ENCODE assay signal across 9 mouse cellular contexts in genomic region chr8:85035165-85035727, GRCm38 (mm10). TPM values are rescaled to one million over a fixed set of nuclear protein-coding genes. Genes with fewer than 3 reads are reported as not detected.
DNase-seq lines count a peak whose midpoint lies in the region; ATAC-seq and TF ChIP-seq lines count a peak whose summit lies in the region.
"Had no signal": no experiment of that assay in that cellular context is flagged by ENCODE, and none has a peak within 500 bp of the region (broad histone marks: within the 10 kb centered on the region; RNA-seq: fewer than 3 reads in every experiment).

No protein-coding gene starts in this region.

- TF ChIP-seq CTCF in heart, adult 2 months (IDR thresholded peaks at IDR 0.05) = no peak
- no peak for TF ChIP-seq CTCF in ES-Bruce4 (IDR thresholded peaks at IDR 0.05; ENCODE audit: low read depth, low read length)
- no peak for TF ChIP-seq CTCF in liver, postnatal 0 days (IDR thresholded peaks at IDR 0.05; ENCODE audit: low read depth)

- ATAC-seq in forebrain, embryonic 15.5 days (replicated peaks) = no peak
- ATAC-seq in liver, postnatal 0 days = no peak

- TF ChIP-seq POLR2A in heart, adult 2 months (IDR thresholded peaks at IDR 0.05; ENCODE audit: insufficient read depth, low read depth, low read length) = no peak; the same call in 1 of the 2 replicates
- TF ChIP-seq POLR2A in ES-Bruce4 (IDR thresholded peaks at IDR 0.05; ENCODE audit: insufficient read depth, low read length) = no peak

- peaks cover 9% of the 10 kb centered on the region for H3K36me3 ChIP-seq in heart, adult 2 months (ENCODE audit: control insufficient read depth, insufficient read depth, low read length)
- H3K36me3 ChIP-seq in ES-Bruce4 (ENCODE audit: control insufficient read depth, insufficient read depth, low read length, poor library complexity, severe bottlenecking) = peaks cover 29% of the 10 kb centered on the region
- H3K36me3 ChIP-seq in forebrain, embryonic 15.5 days = peaks cover 32% of the 10 kb centered on the region
- peaks cover 28% of the 10 kb centered on the region for H3K36me3 ChIP-seq in liver, postnatal 0 days (replicated peaks; ENCODE audit: insufficient read depth, low read length)

- 5% methylated on average over 12 of the region's 12 CpGs for WGBS in heart, adult 2 months
- 6% methylated on average over 12 of the region's 12 CpGs for WGBS in forebrain, embryonic 15.5 days
- WGBS in liver, postnatal 0 days (ENCODE audit: insufficient replicate concordance) = 5% methylated on average over 12 of the region's 12 CpGs

- intact Hi-C loops in heart, adult 2 months (cut with DNase I) = loop anchor here (5.0 kb wide), 1 partner anchor 37 kb away; the partner anchor contains the start of gene Dhps
- intact Hi-C loops in heart, postnatal 14 days (cut with DNase I) = no loop called here
- intact Hi-C loops in gastrocnemius, postnatal 36 days (cut with DNase I) = no loop called here

- peak overlapping the region; percentile 96 for H3K27ac ChIP-seq in heart, adult 2 months
- peak overlapping the region; percentile 78 for H3K27ac ChIP-seq in ES-Bruce4 (ENCODE audit: insufficient read depth, low read length)
- H3K27ac ChIP-seq in forebrain, embryonic 15.5 days (replicated peaks) = peak overlapping the region; percentile 99; the same call in 1 of the 2 replicates
- H3K27ac ChIP-seq in liver, postnatal 0 days (ENCODE audit: low read depth) = peak overlapping the region; percentile 90

- TF ChIP-seq EP300 in heart, adult 2 months (IDR thresholded peaks at IDR 0.05; ENCODE audit: insufficient read depth, low read depth, low read length) = no peak
- TF ChIP-seq EP300 in ES-Bruce4 (IDR thresholded peaks at IDR 0.05; ENCODE audit: insufficient read depth, low read depth, low read length) = no peak
- TF ChIP-seq EP300 in liver, postnatal 0 days (IDR thresholded peaks at IDR 0.05; ENCODE audit: low read depth) = no peak

- H3K4me1 ChIP-seq in heart, adult 2 months (ENCODE audit: control insufficient read depth, insufficient read depth, low read length) = peaks cover 7% of the 10 kb centered on the region
- H3K4me1 ChIP-seq in ES-Bruce4 (ENCODE audit: control insufficient read depth, insufficient read depth, low read length) = no peaks in the 10 kb centered on the region
- H3K4me1 ChIP-seq in forebrain, embryonic 15.5 days = peaks cover 30% of the 10 kb centered on the region
- H3K4me1 ChIP-seq in liver, postnatal 0 days (ENCODE audit: insufficient read depth) = peaks cover 38% of the 10 kb centered on the region

- H3K9me3 ChIP-seq in ES-Bruce4 (replicated peaks; ENCODE audit: control insufficient read depth, insufficient read depth, low read length, poor library complexity, severe bottlenecking) = no peaks in the 10 kb centered on the region
- H3K9me3 ChIP-seq in forebrain, embryonic 15.5 days = no peaks in the 10 kb centered on the region
- no peaks in the 10 kb centered on the region for H3K9me3 ChIP-seq in liver, postnatal 0 days (ENCODE audit: low read length)

- H3K9ac ChIP-seq in heart, adult 2 months (ENCODE audit: low read depth, low read length) = peak overlapping the region; percentile 83
- peak overlapping the region; percentile 99 for H3K9ac ChIP-seq in ES-Bruce4 (ENCODE audit: low read depth, poor library complexity, severe bottlenecking)
- H3K9ac ChIP-seq in forebrain, embryonic 15.5 days (replicated peaks) = peak overlapping the region; percentile 69
- H3K9ac ChIP-seq in liver, postnatal 0 days (replicated peaks) = peak overlapping the region; percentile 78

- no peaks in the 10 kb centered on the region; the same call in 1 of the 2 replicates for H3K79me2 ChIP-seq in heart, adult 2 months (replicated peaks; ENCODE audit: control insufficient read depth, insufficient read depth, low read length)

- DNase-seq in heart, adult 2 months = no peak
- DNase-seq in heart, postnatal 14 days = no peak
- DNase-seq in liver, postnatal 0 days = no peak
- no peak for DNase-seq in adrenal gland, adult 8-10 months
- DNase-seq in gastrocnemius, postnatal 36 days = no peak
- DNase-seq in cerebellum, adult 8-10 months = no peak

- no peaks in the 10 kb centered on the region for H3K27me3 ChIP-seq in heart, adult 2 months (ENCODE audit: control insufficient read depth, insufficient read depth, low read length)
- no peaks in the 10 kb centered on the region for H3K27me3 ChIP-seq in ES-Bruce4 (ENCODE audit: control insufficient read depth, insufficient read depth, low read length, poor library complexity, severe bottlenecking)
- no peaks in the 10 kb centered on the region for H3K27me3 ChIP-seq in forebrain, embryonic 15.5 days
- H3K27me3 ChIP-seq in liver, postnatal 0 days (ENCODE audit: insufficient read depth, low read length) = no peaks in the 10 kb centered on the region

- peak overlapping the region; percentile 93 for H3K4me2 ChIP-seq in forebrain, embryonic 15.5 days (replicated peaks)
- H3K4me2 ChIP-seq in liver, postnatal 0 days (ENCODE audit: low read depth, low read length) = peak overlapping the region; percentile 92

- peak overlapping the region; percentile 76 for H3K4me3 ChIP-seq in heart, adult 2 months
- peak overlapping the region; percentile 98 for H3K4me3 ChIP-seq in ES-Bruce4 (ENCODE audit: low read depth, low read length)
- peak overlapping the region; percentile 88 for H3K4me3 ChIP-seq in forebrain, embryonic 15.5 days
- H3K4me3 ChIP-seq in liver, postnatal 0 days (ENCODE audit: low read depth, low read length) = peak overlapping the region; percentile 72

RNA-seq across cellular contexts. Expression of gene Tnpo2, which starts 1.5 kb away (rescaled TPM):
- 10 to 100 TPM; 26.8 to 28.4 TPM for total RNA-seq in heart, adult 2 months (2021)
- 26.8 and 34.8 TPM in 2 replicates for polyA plus RNA-seq in heart, adult 2 months (2012; rRNA removed)
- total RNA-seq in heart, postnatal 14 days (2021) = 10 to 100 TPM; 28.0 to 42.2 TPM
- polyA plus RNA-seq in ES-Bruce4 (2011; ENCODE audit: insufficient read depth, insufficient read length, low read depth, missing spikeins) = 193 and 195 TPM in 2 replicates
- 57.9 and 64.1 TPM in 2 replicates for polyA plus RNA-seq in forebrain, embryonic 15.5 days (2015; fragmentation: Nextera tagmentation; extraction: Ambion mirVana)
- polyA plus RNA-seq in liver, postnatal 0 days (2015; fragmentation: Nextera tagmentation; extraction: Ambion mirVana) = 7.6 and 8.2 TPM in 2 replicates
- total RNA-seq in adrenal gland, adult 8-10 months (2022) = 10 to 100 TPM; 67.7 to 85.8 (median 73.5) TPM
- 10 to 100 TPM; 29.3 to 29.7 TPM for total RNA-seq in gastrocnemius, postnatal 36 days (2021)

RNA-seq across cellular contexts. Expression of gene Trir, which starts 8.6 kb away (rescaled TPM):
- total RNA-seq in heart, adult 2 months (2021) = 10 to 100 TPM; 81.5 to 94.1 TPM
- 47.2 and 54.3 TPM in 2 replicates for polyA plus RNA-seq in heart, adult 2 months (2012; rRNA removed)
- 10 to 100 TPM; 90.8 to 99.1 TPM for total RNA-seq in heart, postnatal 14 days (2021)
- polyA plus RNA-seq in ES-Bruce4 (2011; ENCODE audit: insufficient read depth, insufficient read length, low read depth, missing spikeins) = 82.4 and 96.1 TPM in 2 replicates
- 141 and 150 TPM in 2 replicates for polyA plus RNA-seq in forebrain, embryonic 15.5 days (2015; fragmentation: Nextera tagmentation; extraction: Ambion mirVana)
- 63.0 and 73.6 TPM in 2 replicates for polyA plus RNA-seq in liver, postnatal 0 days (2015; fragmentation: Nextera tagmentation; extraction: Ambion mirVana)
- 100 to 1,000 TPM; 134 to 159 (median 155) TPM for total RNA-seq in adrenal gland, adult 8-10 months (2022)
- 10 to 100 TPM; 71.9 to 73.6 TPM for total RNA-seq in gastrocnemius, postnatal 36 days (2021)

RNA-seq across cellular contexts. Expression of gene Asna1, which starts 10.2 kb away (rescaled TPM):
- 10 to 100 TPM; 58.5 to 71.8 TPM for total RNA-seq in heart, adult 2 months (2021)
- 104 and 133 TPM in 2 replicates for polyA plus RNA-seq in heart, adult 2 months (2012; rRNA removed)
- total RNA-seq in heart, postnatal 14 days (2021) = 10 to 100 TPM; 65.7 to 67.1 TPM
- 170 and 171 TPM in 2 replicates for polyA plus RNA-seq in ES-Bruce4 (2011; ENCODE audit: insufficient read depth, insufficient read length, low read depth, missing spikeins)
- polyA plus RNA-seq in forebrain, embryonic 15.5 days (2015; fragmentation: Nextera tagmentation; extraction: Ambion mirVana) = 152 and 154 TPM in 2 replicates
- 33.2 and 34.4 TPM in 2 replicates for polyA plus RNA-seq in liver, postnatal 0 days (2015; fragmentation: Nextera tagmentation; extraction: Ambion mirVana)
- 100 to 1,000 TPM in 2 of 4 experiments, 10 to 100 TPM in 2; 96.4 to 107 (median 101) TPM for total RNA-seq in adrenal gland, adult 8-10 months (2022)
- 10 to 100 TPM; 49.7 to 50.8 TPM for total RNA-seq in gastrocnemius, postnatal 36 days (2021)

RNA-seq across cellular contexts. Expression of gene Best2, which starts 20.9 kb away (rescaled TPM):
- not detected for total RNA-seq in heart, adult 2 months (2021)
- polyA plus RNA-seq in heart, adult 2 months (2012; rRNA removed) = not detected in 2 replicates
- not detected for total RNA-seq in heart, postnatal 14 days (2021)
- polyA plus RNA-seq in ES-Bruce4 (2011; ENCODE audit: insufficient read depth, insufficient read length, low read depth, missing spikeins) = 0.70 and 1.2 TPM in 2 replicates
- polyA plus RNA-seq in forebrain, embryonic 15.5 days (2015; fragmentation: Nextera tagmentation; extraction: Ambion mirVana) = not detected in 2 replicates
- not detected in 2 replicates for polyA plus RNA-seq in liver, postnatal 0 days (2015; fragmentation: Nextera tagmentation; extraction: Ambion mirVana)
- not detected for total RNA-seq in adrenal gland, adult 8-10 months (2022)
- not detected for total RNA-seq in gastrocnemius, postnatal 36 days (2021)
- total RNA-seq: heart, adult 18-20 months had no signal

RNA-seq across cellular contexts. Expression of gene Fbxw9, which starts 24.6 kb away (rescaled TPM):
- 1 to 10 TPM; 2.4 to 2.5 TPM for total RNA-seq in heart, adult 2 months (2021)
- polyA plus RNA-seq in heart, adult 2 months (2012; rRNA removed) = 9.3 and 10.5 TPM in 2 replicates
- 1 to 10 TPM; 6.8 to 9.1 TPM for total RNA-seq in heart, postnatal 14 days (2021)
- 25.1 and 26.3 TPM in 2 replicates for polyA plus RNA-seq in ES-Bruce4 (2011; ENCODE audit: insufficient read depth, insufficient read length, low read depth, missing spikeins)
- polyA plus RNA-seq in forebrain, embryonic 15.5 days (2015; fragmentation: Nextera tagmentation; extraction: Ambion mirVana) = 63.0 and 67.1 TPM in 2 replicates
- polyA plus RNA-seq in liver, postnatal 0 days (2015; fragmentation: Nextera tagmentation; extraction: Ambion mirVana) = 14.4 and 14.9 TPM in 2 replicates
- total RNA-seq in adrenal gland, adult 8-10 months (2022) = 10 to 100 TPM; 15.0 to 29.6 (median 21.6) TPM
- total RNA-seq in gastrocnemius, postnatal 36 days (2021) = 1 to 10 TPM; 1.4 to 2.4 TPM
